Mouse (Mus musculus) heart, postnatal 14 days (tissue): ENCODE results near the gene Syne1. TPM values are rescaled to one million over a fixed set of nuclear protein-coding genes. Genes with fewer than 3 reads are reported as not detected.
A peak's percentile ranks its signal among the peaks of the same experiment; 100 is the strongest.

ENCODE experiments used
- DNase-seq, 2 experiments: peaks; one replicate each; pipeline ENCODE4 v3.0.0; 2021 to 2022
- intact Hi-C: fragments of 180-260 bp; cut with DNase I; formaldehyde crosslinking; loops from one replicate; pipeline ENCODE4 v1.15.1; 2025
- total RNA-seq, 2 experiments: library from RNA; stranded (reverse); gene quantifications; 2 replicates each; pipeline ENCODE4 v1.2.3; 2021

Syne1 gene
- total RNA-seq, 2 experiments from 2014 or later, result 64.3 to 67.6 TPM

GRCm38 (mm10) chr10:5089133-5089532, 462.1 kb downstream of the Syne1 start:
- intact Hi-C loops, result no loop called here
- no peak for DNase-seq

GRCm38 (mm10) chr10:5087336-5087735, 463.9 kb downstream of the Syne1 start:
- no peak for DNase-seq
- intact Hi-C loops, result no loop called here

- intact Hi-C loops, result no loop called here
- no peak for DNase-seq
Measured at GRCm38 (mm10) chr10:5086329-5086728, 465.0 kb downstream of the Syne1 start.

GRCm38 (mm10) chr10:5085792-5086191, 465.5 kb downstream of the Syne1 start:
- intact Hi-C loops, result no loop called here
- DNase-seq, result no peak

- no peak for DNase-seq
Measured at GRCm38 (mm10) chr10:5083716-5084115, 467.6 kb downstream of the Syne1 start.

GRCm38 (mm10) chr10:5079945-5080468, 471.3 kb downstream of the Syne1 start:
- peak; percentile 70 to 74 for DNase-seq
- intact Hi-C loops, result no loop called here

More at GRCm38 (mm10) chr10:5083716-5084115, 467.6 kb downstream of the Syne1 start:
- intact Hi-C loops, result no loop called here

DNA sequence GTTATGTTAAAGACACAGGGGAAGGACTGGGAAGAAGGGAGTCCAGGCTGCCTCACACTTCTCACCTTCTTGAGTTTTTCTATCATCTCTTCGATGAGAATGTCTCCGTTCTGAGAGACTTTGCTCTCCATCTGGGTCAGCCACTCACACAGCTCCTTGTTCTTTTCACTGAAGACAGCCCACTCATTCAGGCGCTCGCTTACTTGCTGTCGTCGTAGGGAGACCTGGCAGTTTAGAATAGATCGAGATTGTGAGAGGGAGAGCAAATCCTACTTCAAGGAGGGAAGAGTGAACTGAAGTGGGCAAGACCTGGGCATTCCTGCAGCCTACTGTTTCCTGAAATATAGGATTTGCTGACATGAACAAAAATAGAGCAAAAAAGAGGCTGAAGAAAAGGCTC, 475.6 kb downstream of the Syne1 start:
- intact Hi-C loops, result no loop called here

GRCm38 (mm10) chr10:5072054-5072453, 479.2 kb downstream of the Syne1 start:
- DNase-seq, result no peak
- intact Hi-C loops, result no loop called here

More for the DNA sequence above, 475.6 kb downstream of the Syne1 start:
- no peak for DNase-seq

DNA sequence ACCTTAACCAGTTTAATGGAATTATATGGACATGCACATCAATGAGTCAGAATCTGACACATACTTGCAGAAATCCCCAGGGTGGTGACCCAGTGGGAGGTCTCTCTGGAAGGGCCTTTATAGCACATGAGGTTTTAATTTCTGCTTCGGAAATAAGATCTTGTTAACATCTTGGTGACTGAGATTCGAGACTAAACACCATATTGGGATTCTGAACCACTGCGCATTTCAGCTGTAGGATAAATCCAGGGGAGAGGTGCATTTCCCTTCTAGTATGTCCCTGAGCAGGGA, 480.4 kb downstream of the Syne1 start:
- intact Hi-C loops, result no loop called here
- no peak for DNase-seq

- DNase-seq, result no peak
- intact Hi-C loops, result no loop called here
Measured at GRCm38 (mm10) chr10:5070168-5070940, 480.9 kb downstream of the Syne1 start.

DNA sequence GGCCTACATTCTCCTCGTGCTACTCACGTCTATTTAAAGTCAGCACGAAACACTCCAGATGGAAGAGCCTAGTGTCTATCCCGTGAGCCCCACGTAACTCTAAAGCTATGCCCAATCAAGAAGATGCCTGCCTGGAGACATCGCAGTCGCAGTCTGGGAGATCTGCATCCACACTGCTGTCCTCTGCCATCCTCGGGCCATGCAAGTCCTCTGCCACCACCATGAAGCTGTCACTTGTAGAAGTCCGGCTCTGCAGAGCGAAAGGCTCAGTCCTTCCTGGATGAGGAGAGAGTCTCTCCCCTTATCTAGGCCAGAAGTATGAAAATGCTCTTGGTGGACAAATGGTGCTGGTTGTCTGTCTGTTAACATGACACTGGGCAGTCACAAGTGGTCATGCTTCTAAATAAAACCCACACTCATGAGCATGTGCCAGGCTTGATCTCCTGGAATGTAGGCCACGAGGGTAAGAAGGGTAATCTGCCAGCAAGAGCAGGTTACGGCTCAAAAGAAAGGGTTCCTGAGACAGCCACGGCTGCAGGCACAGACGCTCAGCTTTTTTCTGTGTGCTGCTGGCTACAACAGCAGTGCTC, 482.5 kb downstream of the Syne1 start, which contains the start of gene Gm10097:
TSS of gene Gm10097 (plus strand) at position 517 of the 590 bp plus-strand sequence.
- DNase-seq, result peak; percentile 13 to 44

DNA sequence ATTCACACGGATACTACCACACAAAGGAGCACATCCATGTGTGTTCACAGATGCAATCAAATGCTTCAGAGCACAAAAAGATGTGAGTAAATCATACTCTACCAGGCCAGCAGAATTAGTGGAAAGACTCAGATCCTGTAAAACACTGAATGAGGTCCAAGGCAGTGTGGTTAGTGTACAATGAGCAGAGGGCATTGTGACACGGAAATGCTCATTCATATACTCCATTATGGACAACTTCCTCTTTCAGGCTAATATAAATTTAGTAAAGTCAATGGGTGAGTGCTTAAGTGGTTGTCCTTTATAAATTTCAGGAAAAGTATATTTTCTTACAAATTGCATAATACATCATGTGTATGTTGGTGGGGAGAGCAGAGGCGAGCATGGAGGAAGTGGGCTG, 484.2 kb downstream of the Syne1 start:
- no peak for DNase-seq
- intact Hi-C loops, result no loop called here

More for the DNA sequence above, 482.5 kb downstream of the Syne1 start, which contains the start of gene Gm10097:
- intact Hi-C loops, result no loop called here

DNA sequence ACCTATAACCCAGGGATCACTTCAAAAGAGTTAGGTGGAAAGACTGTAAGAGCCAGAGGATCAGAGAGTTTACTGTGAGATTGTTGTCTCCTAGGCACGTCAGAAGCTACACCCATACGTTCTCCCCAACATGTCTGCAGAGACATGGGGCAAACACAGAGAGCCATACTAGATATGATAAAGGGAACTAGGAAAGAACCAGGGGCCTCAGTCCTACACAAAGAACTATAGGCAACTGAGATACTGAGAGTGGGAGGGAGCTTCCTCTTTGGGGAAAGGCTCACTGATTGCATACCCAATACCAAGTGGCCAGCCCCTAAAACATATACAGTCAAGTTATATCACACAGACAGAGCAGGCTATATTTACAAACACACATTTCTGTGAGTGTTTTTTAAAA, 491.3 kb downstream of the Syne1 start:
- DNase-seq, result no peak
- intact Hi-C loops, result no loop called here

DNA sequence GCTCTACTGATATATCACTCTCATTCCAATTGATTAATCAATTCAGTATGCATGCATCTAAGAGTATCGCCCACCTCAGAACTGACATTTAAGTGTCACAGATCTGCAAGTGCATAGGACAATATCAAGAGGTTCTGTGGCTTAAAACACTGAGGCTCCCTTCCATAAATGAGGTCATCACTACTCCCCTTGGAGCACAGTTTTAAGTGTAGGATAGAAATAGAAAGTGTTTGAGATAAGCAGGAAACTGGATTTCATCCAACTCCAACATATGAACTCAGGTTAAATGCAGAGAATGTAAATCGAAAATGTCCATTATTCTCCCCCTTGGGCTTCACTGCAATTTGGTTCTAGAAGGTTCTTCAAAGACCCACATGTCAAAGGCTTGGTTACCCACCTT, 492.4 kb downstream of the Syne1 start:
- no peak for DNase-seq
- intact Hi-C loops, result no loop called here

- intact Hi-C loops, result no loop called here
- DNase-seq, result no peak
Measured at GRCm38 (mm10) chr10:5057661-5058060, 493.6 kb downstream of the Syne1 start.

GRCm38 (mm10) chr10:5056940-5057339, 494.3 kb downstream of the Syne1 start:
- DNase-seq, result no peak
- intact Hi-C loops, result no loop called here

- DNase-seq, result no peak
- intact Hi-C loops, result no loop called here
Measured at GRCm38 (mm10) chr10:5056243-5056735, 495.0 kb downstream of the Syne1 start.

- intact Hi-C loops, result loop anchor here (2.0 kb wide), 1 partner anchor 13 kb away; no protein-coding TSS in a partner anchor
- no peak for DNase-seq
Measured at GRCm38 (mm10) chr10:5045671-5046070, 505.6 kb downstream of the Syne1 start.

DNA sequence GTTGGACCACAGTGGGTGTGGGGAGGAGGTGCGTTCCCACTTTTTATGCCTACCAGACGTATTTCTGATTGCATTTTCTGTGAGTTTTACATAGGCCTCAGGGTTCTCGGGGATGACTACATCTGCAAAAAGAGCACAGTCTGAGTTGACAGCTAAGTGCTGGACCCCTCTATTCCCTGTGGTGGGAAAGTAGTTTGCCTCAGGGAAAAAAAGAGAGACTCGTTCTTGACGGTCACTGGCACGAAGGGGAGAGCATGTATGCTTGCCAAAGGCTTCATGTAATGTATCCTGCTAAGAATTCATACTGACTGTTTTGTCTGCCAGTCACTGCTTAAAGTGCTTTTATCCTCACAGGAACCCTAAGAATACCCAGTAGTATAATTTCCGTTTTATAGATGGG, 506.1 kb downstream of the Syne1 start:
- intact Hi-C loops, result no loop called here
- DNase-seq, result no peak

DNA sequence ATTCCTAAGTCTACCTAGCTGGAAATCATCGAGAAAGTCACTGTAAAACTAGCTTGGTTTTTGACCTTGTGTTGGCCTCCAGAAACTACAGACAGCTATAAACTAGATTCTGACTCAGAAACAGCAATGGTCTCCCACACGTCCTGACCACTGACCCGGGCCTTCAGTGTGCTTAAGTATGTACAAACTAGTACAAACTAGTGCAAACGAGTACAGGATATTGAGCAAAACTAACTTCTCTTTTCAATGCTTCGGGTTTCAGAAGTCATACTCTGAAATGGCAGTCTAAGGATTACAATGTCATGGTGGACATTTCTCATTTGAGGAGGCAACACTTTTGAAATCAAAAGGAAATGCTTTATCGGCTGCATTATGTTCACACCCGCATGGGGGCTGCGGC, 506.8 kb downstream of the Syne1 start:
- intact Hi-C loops, result no loop called here
- no peak for DNase-seq

DNA sequence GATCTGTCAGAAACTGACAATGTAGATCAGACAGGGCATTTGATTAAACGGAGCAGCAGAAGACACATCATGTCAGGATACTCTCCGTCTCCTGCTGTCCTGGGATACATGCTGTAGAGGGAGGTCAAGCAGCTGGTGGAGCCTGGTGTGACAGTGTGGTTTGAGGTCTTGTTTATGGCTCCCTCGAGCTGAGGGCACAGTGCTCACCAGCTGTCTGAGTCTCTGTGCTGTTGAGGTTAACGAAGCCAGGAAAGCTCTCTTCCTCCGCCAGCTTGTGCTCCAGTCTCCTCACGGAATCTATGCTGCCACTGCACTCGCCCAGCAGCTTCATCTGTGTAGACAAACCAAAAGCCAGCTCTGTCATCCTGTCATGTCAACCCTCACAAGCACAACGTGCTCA, 510.0 kb downstream of the Syne1 start:
- no peak for DNase-seq
- intact Hi-C loops, result no loop called here
